Mouse (Mus musculus): ENCODE results near the gene Csf2ra. TPM values are rescaled to one million over a fixed set of nuclear protein-coding genes. Genes with fewer than 3 reads are reported as not detected.

Csf2ra gene
- polyA plus RNA-seq, 1 experiment from 2014 or later: 11.8 TPM

GRCm38 (mm10) chr19:61175756-61176324, 52.4 kb downstream of the Csf2ra start, which contains the start of gene Gm7102:
TSS of gene Gm7102 (minus strand) at chr19:61176309.
- no peak; the same call in 1 of the 2 replicates for ATAC-seq (ENCODE audit: low FRiP score)
- Histone ChIP-seq H3K36me3 (ENCODE audit: control insufficient read depth, insufficient read depth, low read length) (no peaks in the 10 kb centered on the region), H3K9ac (ENCODE audit: low read length) (0 out of 2 replicates have a peak within 1 kb of the TSS, but pooled peaks have one; percentile 24), H3K4me1 (ENCODE audit: control insufficient read depth, insufficient read depth, low read length) (no peaks in the 10 kb centered on the region), H3K27ac (ENCODE audit: low read depth, low read length) (no peak within 1 kb of the TSS), H3K27me3 (ENCODE audit: control insufficient read depth, insufficient read depth, low read length) (no peaks in the 10 kb centered on the region), H3K4me3 (ENCODE audit: low read depth, low read length) (peak within 1 kb of the TSS; percentile 19; the same call in 1 of the 2 replicates), H3K4me2 (peak within 1 kb of the TSS; percentile 37), H3K9me3 (ENCODE audit: control insufficient read depth, low read length) (no peaks in the 10 kb centered on the region)
- 33% methylated on average over 38 of the region's 39 CpGs for WGBS
- DNase-seq (ENCODE audit: low spot score, missing footprints): no peak

Other genes with a start within 250 kb of the Csf2ra start
- 24.7 and 30.7 TPM in 2 replicates for gene Zfp950, start 87.6 kb downstream of the Csf2ra start, polyA plus RNA-seq (2014; fragmentation: Nextera tagmentation; extraction: Ambion mirVana)
- 0.11 TPM in 1 of 2 replicates, not detected in the other for gene Gm7102, start 52.1 kb downstream of the Csf2ra start, polyA plus RNA-seq (2014; fragmentation: Nextera tagmentation; extraction: Ambion mirVana)
- not detected in 2 replicates for gene Gm6020, start 44.5 kb downstream of the Csf2ra start, polyA plus RNA-seq (2014; fragmentation: Nextera tagmentation; extraction: Ambion mirVana)
- not detected in 2 replicates for gene Gm21060, start 68.6 kb upstream of the Csf2ra start, polyA plus RNA-seq (2014; fragmentation: Nextera tagmentation; extraction: Ambion mirVana)

Measured in midbrain, embryonic 11.5 days (tissue).